Mouse (Mus musculus) liver, postnatal 0 days (tissue): ENCODE measurements around the gene Dpagt1.

Experiments
- CTCF ChIP-seq: sonication (generic); IDR thresholded peaks from 2 replicates; pipeline ENCODE4 v1.5.1; 2016; ENCODE audit warnings: antibody characterized with exemption, low read depth
- EP300 ChIP-seq: IDR thresholded peaks from 2 replicates; pipeline ENCODE4 v1.6.1; 2016; ENCODE audit warnings: antibody characterized with exemption, low read depth, mild to moderate bottlenecking

GRCm38 (mm10) chr9:44319105-44319886, 6.5 kb upstream of the Dpagt1 start:
- TF ChIP-seq CTCF (no peak), EP300 (no peak)
